Mouse (Mus musculus): ENCODE measurements around the gene Dkk1.

DNA sequence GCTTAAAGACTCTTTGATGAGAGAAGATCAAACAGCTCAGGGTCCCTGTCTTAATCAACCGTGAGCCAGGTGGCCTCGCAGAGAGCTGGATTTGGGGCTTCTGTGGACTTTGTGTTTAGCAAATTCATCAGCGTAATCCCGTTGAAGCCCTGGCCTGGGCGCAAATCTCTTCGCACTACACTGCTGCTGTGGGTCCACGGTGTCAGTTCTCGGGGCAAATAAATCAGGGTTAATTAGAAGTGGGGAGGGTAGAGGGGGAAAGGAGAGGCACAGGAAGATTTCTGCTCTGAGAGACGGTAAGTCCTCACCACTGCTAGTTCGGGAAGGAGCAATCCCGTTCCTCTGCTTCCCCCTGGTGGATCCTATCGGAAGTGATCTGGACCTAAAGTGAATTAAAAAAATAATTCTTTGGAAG is 5.0 kb upstream of the Dkk1 start:
- TF ChIP-seq GATA1 (IDR thresholded peaks at IDR 0.05; ENCODE audit: low read length), result no peak
- TF ChIP-seq TAL1 (IDR thresholded peaks at IDR 0.05; ENCODE audit: low read length), result no peak

Measured in erythroblast, embryonic 14.5 days (primary cell).